ENCODE assay signal across 24 mouse cellular contexts in genomic region chr17:29074085-29074484, GRCm38 (mm10). TPM values are rescaled to one million over a fixed set of nuclear protein-coding genes. Genes with fewer than 3 reads are reported as not detected.
"Had no signal": no experiment of that assay in that cellular context is flagged by ENCODE, and none has a peak within 500 bp of the region (broad histone marks: within the 10 kb centered on the region; RNA-seq: fewer than 3 reads in every experiment).

No protein-coding gene starts in this region.

- H3K27me3 ChIP-seq: kidney, embryonic 15.5 days; neural tube, embryonic 13.5 days; stomach, embryonic 15.5 days had no signal

- H3K9me3 ChIP-seq: kidney, embryonic 15.5 days; limb, embryonic 12.5 days; limb, embryonic 15.5 days; neural tube, embryonic 13.5 days; stomach, embryonic 15.5 days had no signal

- H3K4me2 ChIP-seq: kidney, embryonic 15.5 days; limb, embryonic 12.5 days; limb, embryonic 15.5 days; liver, embryonic 11.5 days; lung, embryonic 14.5 days; neural tube, embryonic 13.5 days; stomach, embryonic 15.5 days had no signal

- H3K9ac ChIP-seq: kidney, embryonic 15.5 days; limb, embryonic 12.5 days; limb, embryonic 15.5 days; liver, embryonic 14.5 days; liver, postnatal 0 days; lung, embryonic 14.5 days; neural tube, embryonic 13.5 days; stomach, embryonic 15.5 days had no signal

- H3K36me3 ChIP-seq: kidney, embryonic 15.5 days; limb, embryonic 12.5 days; limb, embryonic 15.5 days; neural tube, embryonic 13.5 days; stomach, embryonic 15.5 days had no signal

- ATAC-seq: lung, postnatal 0 days had no signal

- H3K4me3 ChIP-seq: kidney, embryonic 15.5 days; limb, embryonic 12.5 days; limb, embryonic 15.5 days; neural tube, embryonic 13.5 days; stomach, embryonic 15.5 days had no signal

- H3K27ac ChIP-seq: kidney, embryonic 15.5 days; limb, embryonic 12.5 days; limb, embryonic 15.5 days; liver, embryonic 14.5 days; macrophage; neural tube, embryonic 13.5 days; stomach, embryonic 15.5 days had no signal

- DNase-seq: kidney, adult 18-20 months; kidney, postnatal 10 days; kidney, postnatal 4 days; left cerebral cortex, postnatal 4 days; liver, postnatal 0 days; lung, embryonic 14.5 days; midbrain, embryonic 14.5 days; retina, postnatal 1 day; right cerebral cortex, postnatal 25 days; spleen, adult 18-20 months; thymus, adult 18-20 months had no signal

RNA-seq across cellular contexts. Expression of gene Rab44, which starts 39.9 kb away (rescaled TPM):
- total RNA-seq: layer of hippocampus, adult 18-20 months; left cerebral cortex, postnatal 14 days; midbrain, postnatal 0 days had no signal
- polyA plus RNA-seq: midbrain, postnatal 0 days; testis, adult 2 months had no signal
